Mouse (Mus musculus) erythroblast, embryonic 14.5 days (primary cell): ENCODE measurements around the gene Loxl1. TPM values are rescaled to one million over a fixed set of nuclear protein-coding genes. Genes with fewer than 3 reads are reported as not detected.

Experiments used
- H3K27me3 ChIP-seq: 2 replicates; pipeline ENCODE4 v1.6.1; 2012; ENCODE audit warnings: inconsistent platforms; ENCODE audit not compliant: control insufficient read depth
- H3K36me3 ChIP-seq: 2 replicates; pipeline ENCODE4 v1.6.1; 2012; ENCODE audit warnings: mild to moderate bottlenecking, inconsistent platforms; ENCODE audit not compliant: control insufficient read depth
- H3K4me1 ChIP-seq: 2 replicates; pipeline ENCODE4 v1.6.1; 2012; ENCODE audit warnings: inconsistent platforms; ENCODE audit not compliant: control insufficient read depth
- H3K4me3 ChIP-seq: replicated peaks from 2 replicates; pipeline ENCODE3; 2012; ENCODE audit warnings: moderate library complexity, mild to moderate bottlenecking, inconsistent platforms
- H3K9me3 ChIP-seq: 2 replicates; pipeline ENCODE4 v1.6.1; 2012; ENCODE audit warnings: low read length, inconsistent platforms, mixed read lengths; ENCODE audit not compliant: control insufficient read depth
- GATA1 ChIP-seq: IDR thresholded peaks from 2 replicates; pipeline ENCODE4 v1.6.1; 2012; ENCODE audit warnings: low read length, inconsistent platforms, mixed read lengths
- TAL1 ChIP-seq: IDR thresholded peaks from 3 replicates; pipeline ENCODE4 v1.6.1; 2012; ENCODE audit warnings: low read length, inconsistent platforms, mixed read lengths
- polyA plus RNA-seq: library from polyadenylated mRNA; stranded (reverse); fragments of >175 nt; gene quantifications from 2 replicates; pipeline ENCODE4 v1.2.3, GENCODE M21; 2012

The Loxl1 gene
- polyA plus RNA-seq, 1 experiment = 0.01 TPM

DNA sequence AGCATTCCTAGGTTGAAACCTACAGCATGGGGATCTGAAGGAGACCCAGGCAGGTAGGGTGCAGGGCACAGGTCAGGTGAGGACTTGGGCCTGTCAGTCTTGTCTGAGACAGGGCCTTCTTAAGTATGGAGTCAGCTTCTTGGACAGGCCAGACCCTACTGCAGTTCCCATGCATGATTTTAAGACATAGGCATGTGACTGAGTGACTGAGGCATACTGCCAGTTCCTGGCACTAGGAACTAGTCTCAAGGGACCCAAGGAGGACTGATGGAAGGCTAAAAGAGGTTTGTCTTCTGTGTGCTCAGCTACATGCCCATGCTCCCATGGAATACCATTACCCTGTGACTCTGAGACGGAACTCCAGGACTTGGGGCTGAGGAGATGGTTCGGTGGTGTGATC is 2.9 kb upstream of the Loxl1 start:
- H3K27me3 ChIP-seq = peaks cover 33% of the 10 kb centered on the region

DNA sequence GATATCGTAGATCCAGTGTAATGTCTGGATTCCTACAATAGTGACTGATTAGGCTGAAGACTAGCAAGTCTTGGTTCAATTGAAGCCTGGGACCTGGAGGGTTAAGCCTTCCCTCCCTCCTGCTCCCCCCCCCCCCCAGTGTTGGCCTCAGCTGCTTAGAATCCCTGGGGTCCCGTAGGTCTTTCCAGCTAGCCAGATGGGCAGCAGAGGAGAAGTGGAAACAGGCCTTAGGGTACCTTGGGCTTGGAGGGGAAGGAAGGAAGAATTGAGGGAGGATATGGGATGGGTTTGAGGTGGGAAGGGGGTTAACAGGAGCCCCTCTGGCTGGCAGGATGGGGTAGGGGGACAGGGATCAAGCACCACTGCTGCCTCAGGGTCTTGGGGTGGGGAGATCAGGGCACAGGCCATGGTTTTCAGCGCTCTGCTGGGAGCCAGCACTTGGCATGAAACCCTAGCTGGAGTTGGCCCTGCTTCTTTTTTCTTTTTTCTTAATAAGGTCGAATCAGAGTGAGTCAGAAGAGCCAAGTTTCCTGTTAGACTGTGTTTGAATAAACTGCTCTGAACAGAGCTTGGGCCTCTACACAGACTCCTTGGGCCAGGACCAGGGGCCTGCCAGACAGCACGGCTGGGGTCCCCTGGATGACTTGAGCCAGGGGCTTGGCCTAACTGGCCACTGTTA is 1.8 kb upstream of the Loxl1 start:
- Histone ChIP-seq H3K4me1 (no peaks in the 10 kb centered on the region), H3K27me3 (peaks cover 39% of the 10 kb centered on the region), H3K36me3 (no peaks in the 10 kb centered on the region), H3K4me3 (no peak overlapping the region), H3K9me3 (no peaks in the 10 kb centered on the region)
- TF ChIP-seq GATA1 = no peak
- TF ChIP-seq TAL1 = no peak

More for the DNA sequence above, 2.9 kb upstream of the Loxl1 start:
- Histone ChIP-seq H3K4me1 (no peaks in the 10 kb centered on the region), H3K36me3 (no peaks in the 10 kb centered on the region), H3K4me3 (no peak overlapping the region), H3K9me3 (peaks cover 1% of the 10 kb centered on the region; the same call in 1 of the 2 replicates)
- no peak for TF ChIP-seq TAL1
- TF ChIP-seq GATA1 = no peak

DNA sequence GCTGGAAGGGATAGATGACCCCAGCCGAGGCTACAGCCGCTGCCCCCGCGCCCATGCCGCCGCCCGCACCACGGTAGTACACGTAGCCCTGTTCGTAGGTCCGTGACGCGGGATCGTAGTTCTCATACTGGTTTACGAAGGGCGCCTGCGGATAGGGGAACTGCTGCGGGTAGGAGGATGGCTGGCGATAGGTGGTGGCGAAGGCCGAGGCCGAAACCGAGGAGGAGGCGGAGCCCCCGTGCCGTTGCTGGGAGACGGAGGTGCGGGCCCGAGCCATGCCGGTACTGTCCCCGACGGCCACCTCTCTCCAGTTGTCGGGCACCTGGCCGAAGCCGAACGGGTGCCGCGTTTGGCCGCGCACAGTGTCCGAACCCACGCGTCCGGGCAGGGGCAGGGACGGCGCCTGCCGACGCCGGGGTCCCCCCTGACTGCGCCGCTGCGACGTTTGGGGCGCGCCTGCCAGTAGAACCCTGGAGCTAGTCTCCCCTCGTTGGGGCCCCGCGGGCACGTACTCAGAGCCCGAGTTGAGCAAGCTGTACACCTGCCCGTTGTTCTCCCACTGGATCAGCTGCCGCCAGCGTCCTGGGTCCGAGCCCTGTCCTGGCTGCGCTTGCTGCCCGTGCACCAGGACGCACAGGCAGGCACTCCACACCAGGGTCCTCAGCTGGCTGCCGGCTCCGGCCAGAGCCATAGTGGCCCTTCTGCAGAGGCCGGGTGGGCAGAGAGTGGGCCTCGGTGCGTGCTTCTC is 616 bp downstream of the Loxl1 start:
- no peak for TF ChIP-seq GATA1
- no peak for TF ChIP-seq TAL1
- no peak overlapping the region for H3K4me3 ChIP-seq

DNA sequence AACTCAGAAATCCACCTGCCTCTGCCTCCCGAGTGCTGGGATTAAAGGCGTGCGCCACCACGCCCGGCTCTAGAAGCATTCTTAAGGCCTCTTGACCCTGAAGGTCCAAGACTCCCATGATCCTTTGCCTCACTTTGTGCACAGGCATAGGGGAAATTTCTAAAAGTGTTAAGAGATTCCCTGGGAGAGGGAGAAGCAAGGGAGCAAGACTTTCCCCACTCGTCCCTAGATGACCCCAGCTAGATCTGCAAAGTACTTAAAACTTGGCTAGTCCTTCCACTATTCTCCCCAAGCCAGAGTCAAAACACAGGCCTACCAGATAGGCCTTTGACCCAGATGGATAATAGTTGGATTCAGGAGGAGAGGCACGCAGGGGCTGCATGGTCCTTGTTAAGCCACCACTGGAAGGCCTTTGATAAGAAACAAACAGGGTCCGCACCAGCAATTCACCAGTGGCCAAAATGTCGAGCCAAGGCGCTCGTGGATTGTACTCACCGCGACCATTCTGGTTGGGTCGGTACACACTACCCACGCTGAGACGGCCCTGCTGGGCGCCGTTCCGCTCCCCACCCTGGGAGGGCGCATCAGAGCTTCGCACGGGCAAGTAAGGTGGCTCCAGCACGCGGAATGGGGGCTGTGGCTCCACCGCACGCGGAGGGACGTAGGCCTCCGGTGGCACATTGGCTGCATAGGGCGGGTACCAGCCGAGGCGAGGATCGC is 1.6 kb downstream of the Loxl1 start:
- TF ChIP-seq GATA1 = no peak
- TF ChIP-seq TAL1 = no peak
- peaks cover 39% of the 10 kb centered on the region for H3K27me3 ChIP-seq
- H3K9me3 ChIP-seq = no peaks in the 10 kb centered on the region
- no peaks in the 10 kb centered on the region for H3K36me3 ChIP-seq
- H3K4me1 ChIP-seq = no peaks in the 10 kb centered on the region
- no peak overlapping the region for H3K4me3 ChIP-seq

More for the DNA sequence above, 616 bp downstream of the Loxl1 start:
- Histone ChIP-seq H3K4me1 (no peaks in the 10 kb centered on the region), H3K36me3 (no peaks in the 10 kb centered on the region), H3K9me3 (no peaks in the 10 kb centered on the region), H3K27me3 (peaks cover 39% of the 10 kb centered on the region)

DNA sequence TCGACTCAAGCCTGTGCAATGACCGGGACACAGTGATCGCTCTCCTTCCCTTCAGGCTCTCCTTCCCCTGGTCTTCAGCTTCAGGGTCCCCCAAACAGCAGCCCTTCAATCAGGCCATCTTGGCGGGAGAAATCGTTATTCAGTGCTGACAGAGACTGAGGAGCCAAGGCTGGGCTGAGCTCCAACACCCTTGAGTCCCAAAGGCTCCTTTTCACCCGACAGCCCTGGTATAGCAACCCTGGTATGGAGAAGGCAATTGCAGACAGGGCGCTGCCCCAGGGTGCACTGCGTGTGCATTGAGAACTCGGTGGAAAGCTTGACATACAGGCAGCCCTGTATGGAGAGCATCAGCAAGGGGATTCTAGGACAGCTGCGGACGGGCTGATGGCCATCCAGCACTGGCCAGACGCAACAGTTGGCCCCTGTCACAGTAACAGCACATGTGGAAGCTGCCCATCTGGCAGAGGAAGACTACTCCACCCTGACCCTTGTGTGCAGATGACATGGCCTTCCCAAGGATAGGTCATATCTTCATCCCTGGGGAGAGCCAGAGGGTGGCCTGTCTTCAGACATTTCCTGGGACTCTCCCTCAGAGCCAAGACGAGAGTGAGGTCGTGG is 2.8 kb downstream of the Loxl1 start:
- H3K27me3 ChIP-seq = peaks cover 39% of the 10 kb centered on the region
- no peaks in the 10 kb centered on the region for H3K4me1 ChIP-seq
- TF ChIP-seq GATA1 = no peak
- H3K36me3 ChIP-seq = no peaks in the 10 kb centered on the region
- no peaks in the 10 kb centered on the region for H3K9me3 ChIP-seq
- no peak overlapping the region for H3K4me3 ChIP-seq

DNA sequence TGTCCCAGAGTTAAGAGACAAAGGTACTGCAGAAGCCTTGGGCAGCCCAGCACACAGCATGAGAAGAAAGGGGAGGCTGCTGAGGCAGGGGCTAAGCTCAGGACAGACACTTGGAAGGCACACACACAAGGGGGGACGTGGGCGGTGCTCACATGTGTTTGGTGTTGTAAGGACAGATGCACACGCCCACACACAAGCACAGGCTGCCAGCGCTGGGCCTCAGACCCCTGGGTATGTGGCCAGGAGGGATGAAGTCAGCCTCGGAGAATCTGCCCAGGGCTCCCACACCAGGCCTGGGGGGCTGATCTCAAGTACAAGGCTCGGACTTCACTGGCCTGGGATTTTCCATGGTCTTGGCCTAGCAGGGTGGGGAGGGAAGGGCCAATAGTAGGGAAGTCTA is 4.6 kb downstream of the Loxl1 start:
- H3K4me1 ChIP-seq = no peaks in the 10 kb centered on the region
- no peaks in the 10 kb centered on the region for H3K36me3 ChIP-seq
- H3K4me3 ChIP-seq = no peak overlapping the region
- no peaks in the 10 kb centered on the region for H3K9me3 ChIP-seq
- H3K27me3 ChIP-seq = peaks cover 29% of the 10 kb centered on the region
- TF ChIP-seq TAL1 (no peak), GATA1 (no peak)

DNA sequence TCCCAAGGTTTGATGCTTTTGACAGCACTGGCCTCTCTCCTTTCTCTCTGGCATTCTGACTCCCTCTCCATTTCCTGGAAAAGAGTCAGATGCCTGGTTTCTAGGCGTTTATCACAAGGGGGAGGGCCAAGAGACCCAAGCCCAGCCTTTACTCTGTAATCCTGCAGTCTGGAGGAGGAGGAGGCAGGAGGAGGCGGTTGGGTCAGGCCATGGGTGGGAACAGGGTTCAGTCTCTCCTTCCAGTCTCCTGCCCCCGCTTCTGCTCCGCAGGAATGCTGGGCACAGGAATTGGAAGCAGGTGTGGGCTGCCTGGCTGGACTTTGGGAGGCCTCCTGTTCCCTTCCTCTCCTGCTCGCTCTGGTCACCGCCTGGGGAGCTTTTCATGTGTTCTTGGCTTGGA is 7.3 kb downstream of the Loxl1 start:
- TF ChIP-seq TAL1 = no peak
- TF ChIP-seq GATA1 = no peak
- Histone ChIP-seq H3K4me3 (no peak overlapping the region), H3K9me3 (no peaks in the 10 kb centered on the region), H3K36me3 (no peaks in the 10 kb centered on the region), H3K4me1 (no peaks in the 10 kb centered on the region), H3K27me3 (peaks cover 6% of the 10 kb centered on the region)

DNA sequence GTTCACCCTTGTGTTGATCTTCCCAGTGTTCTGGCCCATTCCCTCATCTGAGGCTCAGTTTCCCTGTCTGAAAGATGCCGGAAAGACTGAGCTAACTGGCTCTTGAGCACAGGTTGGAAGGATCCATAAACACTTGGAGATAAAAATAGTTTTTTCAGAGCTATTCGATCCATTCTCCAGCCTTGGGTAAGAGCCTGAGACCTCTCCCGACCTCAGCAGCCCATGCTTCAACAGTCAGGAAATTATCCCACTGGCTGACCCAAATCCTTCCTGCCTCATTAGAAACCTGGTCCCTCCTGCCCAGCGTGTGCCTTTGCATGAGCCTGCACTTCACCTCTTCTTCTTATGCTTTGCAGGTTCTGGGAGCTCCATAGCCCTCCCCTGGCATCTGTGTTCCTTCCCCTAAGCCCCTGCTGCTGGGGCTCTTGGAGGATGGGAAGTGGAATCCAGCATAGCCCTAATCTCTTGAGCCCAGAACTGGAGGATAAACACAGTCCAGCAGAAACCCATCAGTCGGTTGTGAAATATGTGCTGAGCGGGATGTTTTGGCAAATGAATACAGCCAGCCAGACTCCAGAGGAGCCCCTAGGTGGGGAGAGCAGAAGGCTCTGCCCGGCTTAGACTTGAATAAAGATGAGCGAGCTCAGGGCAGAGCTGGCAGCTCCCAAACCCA is 9.3 kb downstream of the Loxl1 start:
- H3K36me3 ChIP-seq = no peaks in the 10 kb centered on the region
- no peak for TF ChIP-seq TAL1
- no peak for TF ChIP-seq GATA1
- H3K27me3 ChIP-seq = no peaks in the 10 kb centered on the region
- no peaks in the 10 kb centered on the region for H3K4me1 ChIP-seq
- no peak overlapping the region for H3K4me3 ChIP-seq
- no peaks in the 10 kb centered on the region for H3K9me3 ChIP-seq
